Mouse (Mus musculus) activated CD4-positive, CD25-positive, alpha-beta regulatory T cell (primary cell): ENCODE measurements around the gene Ranbp10. TPM values are rescaled to one million over a fixed set of nuclear protein-coding genes. Genes with fewer than 3 reads are reported as not detected.

ENCODE experiments used
- polyA plus RNA-seq, 2 experiments: library from polyadenylated mRNA; unstranded; fragments of 100-300 nt; shearing (Covaris generic); gene quantifications; one replicate each; pipeline ENCODE4 v1.2.1; 2017

The Ranbp10 gene
- polyA plus RNA-seq, result 10 to 100 TPM; 23.7 to 27.1 TPM

DNA sequence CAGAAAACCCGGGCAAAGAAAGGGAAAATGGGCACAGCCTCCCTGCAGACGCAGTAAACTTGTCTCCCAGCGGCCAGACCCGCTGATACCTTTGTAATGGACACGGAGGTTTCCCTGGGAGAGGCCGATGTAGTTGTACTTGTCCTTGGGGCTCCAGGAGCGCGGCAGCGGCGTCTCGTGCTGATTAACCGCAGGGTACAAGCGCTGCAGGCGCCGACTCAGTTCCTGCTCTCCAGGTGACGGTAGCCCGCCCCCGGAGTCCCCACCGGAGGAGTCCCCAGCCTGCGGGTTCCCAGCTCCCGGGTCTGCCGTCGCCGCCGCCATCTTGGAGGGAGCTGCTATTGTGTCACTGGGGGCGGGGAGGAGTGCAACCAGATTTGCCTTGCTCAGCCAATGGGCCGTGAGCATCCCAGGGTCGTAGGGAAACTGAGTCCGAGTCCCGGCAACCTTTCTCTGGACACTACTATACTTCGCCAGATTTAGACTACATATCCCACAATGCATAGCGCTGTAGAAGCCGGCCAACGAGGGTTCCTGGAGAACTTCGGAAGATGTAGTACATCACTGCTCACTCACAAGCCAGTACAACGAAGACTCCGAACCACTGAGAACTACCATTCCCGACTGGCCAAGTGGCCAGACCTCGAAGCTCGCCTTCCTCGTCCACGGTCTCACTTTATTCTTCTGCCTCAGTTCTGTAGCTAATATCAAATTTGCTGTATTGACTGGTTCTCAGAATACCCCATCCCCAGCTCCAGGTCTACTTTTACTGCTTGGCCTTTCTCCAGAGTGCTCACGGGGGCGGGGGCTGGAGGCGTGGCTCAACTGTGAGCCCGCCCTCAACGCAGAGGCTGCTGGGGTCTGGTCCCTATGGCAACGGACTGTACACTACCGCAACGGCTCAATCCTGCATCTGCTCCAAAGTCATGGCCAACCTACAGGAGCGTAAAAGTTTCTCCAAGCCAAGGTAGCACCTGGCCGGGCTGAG, at the start of gene Ranbp10, which contains the start of gene Tsnaxip1:
Gene Ranbp10, minus strand, starts transcription at position 490 of the 988 bp plus-strand sequence.
Gene Tsnaxip1, plus strand, starts transcription at position 871 of the 988 bp plus-strand sequence.

GRCm38 (mm10) chr8:105860143-105860981, 33.2 kb upstream of the Ranbp10 start, which contains the start of gene Nutf2:
Gene Nutf2, plus strand, starts transcription at chr8:105860580.

GRCm38 (mm10) chr8:105854715-105855216, 27.6 kb upstream of the Ranbp10 start, which contains the start of gene Thap11:
Gene Thap11, plus strand, starts transcription at chr8:105855132.

GRCm38 (mm10) chr8:105853178-105853577, 26.0 kb upstream of the Ranbp10 start, which contains the start of gene Cenpt:
Gene Cenpt, minus strand, starts transcription at chr8:105853278.

DNA sequence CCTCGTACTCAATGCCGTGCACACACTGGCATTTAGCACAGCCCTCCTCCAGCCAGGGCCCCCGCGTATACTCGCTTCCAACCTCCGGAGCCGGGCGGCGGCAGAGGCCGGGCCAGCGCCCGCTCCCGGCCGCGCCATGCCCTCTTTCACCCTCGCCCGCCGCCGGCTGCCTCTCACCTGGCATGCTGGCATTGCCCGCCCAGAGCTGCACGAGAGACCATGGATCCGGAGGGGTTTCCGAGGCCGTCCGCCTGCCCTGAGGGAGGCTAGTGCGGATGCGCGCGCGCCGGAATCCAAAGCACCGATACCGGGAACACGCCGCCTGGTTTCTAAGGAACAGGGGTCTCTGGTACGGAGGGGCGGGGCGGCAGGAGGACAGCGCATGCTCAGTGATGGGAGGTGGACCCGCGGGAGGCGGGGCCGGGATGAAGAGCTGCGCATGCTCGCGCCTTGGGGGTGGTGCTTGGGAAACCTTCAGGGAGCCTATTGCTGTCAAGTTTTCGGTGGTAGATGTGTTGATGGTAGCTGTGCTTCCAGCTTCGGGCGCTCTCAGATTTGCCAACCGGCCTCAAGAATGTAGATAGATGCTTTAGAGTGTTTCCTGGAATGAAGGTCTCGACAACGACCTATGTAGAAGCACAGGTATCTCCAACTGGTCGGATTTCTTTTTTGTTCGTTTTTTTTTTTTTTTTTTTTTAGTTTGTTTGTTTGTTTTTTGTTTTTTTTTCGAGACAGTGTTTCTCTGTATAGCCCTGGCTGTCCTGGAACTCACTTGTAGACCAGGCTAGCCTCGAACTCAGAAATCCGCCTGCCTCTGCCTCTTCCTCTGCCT, 68.7 kb downstream of the Ranbp10 start, which contains the start of gene Gfod2:
Gene Gfod2, minus strand, starts transcription at position 388 of the 832 bp plus-strand sequence.

Other genes starting within 250 kb of the Ranbp10 start
- gene Ripor1, start 222.1 kb downstream of the Ranbp10 start, polyA plus RNA-seq, result 10 to 100 TPM; 13.2 to 18.4 TPM
- gene Ctcf, start 190.8 kb downstream of the Ranbp10 start, polyA plus RNA-seq, result 100 to 1,000 TPM; 174 to 204 TPM
- under 1 TPM in 1 of 2 experiments, not detected in 1; 0.90 TPM for gene Agrp, start 190.0 kb downstream of the Ranbp10 start, polyA plus RNA-seq
- 100 to 1,000 TPM in 1 of 2 experiments, 10 to 100 TPM in 1; 90.8 to 130 TPM for gene Carmil2, start 141.1 kb downstream of the Ranbp10 start, polyA plus RNA-seq
- gene Acd, start 126.2 kb downstream of the Ranbp10 start, polyA plus RNA-seq, result 10 to 100 TPM; 65.1 to 65.6 TPM
- gene Pard6a, start 126.2 kb downstream of the Ranbp10 start, polyA plus RNA-seq, result 10 to 100 TPM in 1 of 2 experiments, 1 to 10 TPM in 1; 8.3 to 10.2 TPM
- gene 4933405L10Rik, start 119.7 kb downstream of the Ranbp10 start, polyA plus RNA-seq, result under 1 TPM in 1 of 2 experiments, not detected in 1; 0.26 TPM
- 1 to 10 TPM; 1.8 to 6.9 TPM for gene Enkd1, start 119.1 kb downstream of the Ranbp10 start, polyA plus RNA-seq
- 1 to 10 TPM; 2.1 to 4.7 TPM for gene Gfod2, start 68.7 kb downstream of the Ranbp10 start, polyA plus RNA-seq
- under 1 TPM in 1 of 2 experiments, not detected in 1; 0.10 TPM for gene Tsnaxip1, start 381 bp upstream of the Ranbp10 start, polyA plus RNA-seq
- 10 to 100 TPM; 12.8 to 21.8 TPM for gene Cenpt, start 25.9 kb upstream of the Ranbp10 start, polyA plus RNA-seq
- 10 to 100 TPM; 26.6 to 30.2 TPM for gene Thap11, start 27.8 kb upstream of the Ranbp10 start, polyA plus RNA-seq
- 10 to 100 TPM in 1 of 2 experiments, 1 to 10 TPM in 1; 8.9 to 11.9 TPM for gene Nutf2, start 33.2 kb upstream of the Ranbp10 start, polyA plus RNA-seq
- 10 to 100 TPM; 49.6 to 60.5 TPM for gene Edc4, start 53.5 kb upstream of the Ranbp10 start, polyA plus RNA-seq
- gene Nrn1l, start 66.2 kb upstream of the Ranbp10 start, polyA plus RNA-seq, result under 1 TPM; 0.47 to 0.92 TPM
- gene Pskh1, start 73.1 kb upstream of the Ranbp10 start, polyA plus RNA-seq, result 10 to 100 TPM; 18.0 to 22.4 TPM
- gene Ctrl, start 106.5 kb upstream of the Ranbp10 start, polyA plus RNA-seq, result 1 to 10 TPM; 1.7 to 2.0 TPM
- 100 to 1,000 TPM; 512 to 532 TPM for gene Psmb10, start 111.1 kb upstream of the Ranbp10 start, polyA plus RNA-seq
- gene Lcat, start 116.0 kb upstream of the Ranbp10 start, polyA plus RNA-seq, result under 1 TPM in 1 of 2 experiments, not detected in 1; 0.52 TPM
- 10 to 100 TPM; 12.8 to 16.4 TPM for gene Slc12a4, start 138.7 kb upstream of the Ranbp10 start, polyA plus RNA-seq
- not detected for gene Dpep3, start 152.1 kb upstream of the Ranbp10 start, polyA plus RNA-seq
- 10 to 100 TPM; 22.9 to 25.6 TPM for gene Dus2, start 164.0 kb upstream of the Ranbp10 start, polyA plus RNA-seq
- under 1 TPM; 0.16 to 0.33 TPM for gene Dpep2nb, start 178.6 kb upstream of the Ranbp10 start, polyA plus RNA-seq
- 10 to 100 TPM; 16.9 to 18.8 TPM for gene Ddx28, start 184.5 kb upstream of the Ranbp10 start, polyA plus RNA-seq
- gene Nfatc3, start 231.5 kb upstream of the Ranbp10 start, polyA plus RNA-seq, result 100 to 1,000 TPM; 130 to 146 TPM